Mouse (Mus musculus) lung, embryonic 16.5 days (tissue): ENCODE data around the gene Prim2. TPM values are rescaled to one million over a fixed set of nuclear protein-coding genes. Genes with fewer than 3 reads are reported as not detected.

Experiments used
- ATAC-seq: fragments of 200-750 bp; cut with Nextera tagmentation; 2 replicates; pipeline ENCODE4 v1.8.0; 2017; ENCODE audit warnings: low read depth, mild to moderate bottlenecking, moderate library complexity
- H3K27ac ChIP-seq: fragments of 300-500 bp; sonication (generic); 2 replicates; pipeline ENCODE4 v1.5.1; 2014; ENCODE audit warnings: mild to moderate bottlenecking, control low read depth, low read length
- H3K27me3 ChIP-seq: fragments of 300-500 bp; sonication (generic); 2 replicates; pipeline ENCODE4 v1.6.1; 2014; ENCODE audit warnings: low read depth, low read length, mixed read lengths; ENCODE audit not compliant: control insufficient read depth, insufficient read depth
- H3K36me3 ChIP-seq: fragments of 300-500 bp; sonication (generic); 2 replicates; pipeline ENCODE4 v1.6.1; 2014; ENCODE audit warnings: low read length; ENCODE audit not compliant: control insufficient read depth, insufficient read depth
- H3K4me1 ChIP-seq: fragments of 300-500 bp; sonication (generic); replicated peaks from 2 replicates; pipeline ENCODE4 v1.6.1; 2014; ENCODE audit warnings: low read length, mixed read lengths; ENCODE audit not compliant: control insufficient read depth, insufficient read depth
- H3K4me2 ChIP-seq: fragments of 300-500 bp; sonication (generic); 2 replicates; pipeline ENCODE4 v1.6.1; 2014; ENCODE audit warnings: low read depth, low read length, control low read depth
- H3K4me3 ChIP-seq: fragments of 300-500 bp; sonication (generic); 2 replicates; pipeline ENCODE4 v1.5.1; 2014; ENCODE audit warnings: mild to moderate bottlenecking, low read length, control low read depth
- H3K9ac ChIP-seq: fragments of 300-500 bp; sonication (generic); 2 replicates; pipeline ENCODE4 v1.6.1; 2014; ENCODE audit warnings: low read length, control low read depth
- H3K9me3 ChIP-seq: fragments of 300-500 bp; sonication (generic); 2 replicates; pipeline ENCODE4 v1.6.1; 2016; ENCODE audit warnings: low read length; ENCODE audit not compliant: control insufficient read depth
- WGBS: fragments of 180-500 bp; shearing (Covaris S2); extraction: QIAGEN DNeasy Blood & Tissue Kit; methylation state at CpG from one replicate; pipeline ENCODE4 v1.1.7; 2014; 5-methylcytosine and 5-hydroxymethylcytosine counted together
- polyA plus RNA-seq: library from polyadenylated mRNA; unstranded; fragments of >200 nt; fragmentation: Nextera tagmentation; extraction: Ambion mirVana; gene quantifications from 2 replicates; pipeline ENCODE4 v1.2.1, GENCODE M21; 2015

Gene Prim2
- polyA plus RNA-seq, 1 experiment from 2014 or later: 37.9 TPM

DNA sequence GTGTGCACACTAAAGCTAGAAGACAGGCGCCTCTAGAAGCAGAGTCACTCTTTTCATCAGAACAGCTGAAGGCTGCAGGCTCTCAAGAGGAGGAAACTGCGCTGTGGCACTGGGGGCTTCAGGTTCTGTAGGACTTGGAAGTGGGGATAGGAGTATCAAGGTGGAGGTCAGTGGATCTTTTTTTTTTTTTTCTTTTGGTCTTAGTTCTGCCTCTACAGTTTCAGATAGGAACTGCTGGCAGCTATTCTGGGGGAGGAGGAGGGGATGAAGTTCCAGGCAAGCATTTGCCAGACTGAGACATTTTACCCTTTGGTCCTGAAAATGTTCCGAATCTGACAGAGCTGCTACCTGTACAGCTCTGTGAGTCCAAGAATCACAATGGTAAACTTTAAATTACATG is 106.0 kb downstream of the Prim2 start:
- no peak overlapping the region for H3K9ac ChIP-seq
- H3K4me3 ChIP-seq: no peak overlapping the region
- H3K4me1 ChIP-seq: no peaks in the 10 kb centered on the region
- ATAC-seq: no peak
- H3K36me3 ChIP-seq: no peaks in the 10 kb centered on the region
- no peak overlapping the region for H3K27ac ChIP-seq
- no peaks in the 10 kb centered on the region for H3K9me3 ChIP-seq
- H3K4me2 ChIP-seq: no peak overlapping the region
- 90% methylated on average over 3 of the region's 3 CpGs for WGBS
- no peaks in the 10 kb centered on the region for H3K27me3 ChIP-seq

DNA sequence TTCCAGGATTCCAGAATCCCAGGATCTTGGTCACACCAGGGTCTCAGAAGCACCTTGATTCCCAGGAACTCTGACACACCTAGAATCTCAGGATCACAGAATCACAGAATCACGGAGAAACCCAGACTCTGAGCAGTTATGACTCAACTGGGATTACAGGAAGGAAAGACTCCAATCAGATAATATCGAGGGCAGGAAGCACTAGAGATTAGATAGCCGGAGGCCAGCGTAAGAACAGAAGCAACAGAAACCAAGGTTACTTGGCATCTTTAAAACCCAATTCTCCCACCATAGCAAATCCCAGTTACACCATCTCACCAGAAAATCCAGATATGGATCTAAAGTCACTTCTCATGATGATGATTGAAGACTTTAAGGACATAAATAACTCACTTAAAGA is 113.0 kb downstream of the Prim2 start:
- Histone ChIP-seq H3K27me3 (no peaks in the 10 kb centered on the region), H3K36me3 (no peaks in the 10 kb centered on the region), H3K4me2 (no peak overlapping the region), H3K9me3 (no peaks in the 10 kb centered on the region), H3K9ac (no peak overlapping the region), H3K27ac (no peak overlapping the region), H3K4me3 (no peak overlapping the region), H3K4me1 (no peaks in the 10 kb centered on the region)
- no peak for ATAC-seq
- WGBS: 55% methylated on average over 4 of the region's 4 CpGs

DNA sequence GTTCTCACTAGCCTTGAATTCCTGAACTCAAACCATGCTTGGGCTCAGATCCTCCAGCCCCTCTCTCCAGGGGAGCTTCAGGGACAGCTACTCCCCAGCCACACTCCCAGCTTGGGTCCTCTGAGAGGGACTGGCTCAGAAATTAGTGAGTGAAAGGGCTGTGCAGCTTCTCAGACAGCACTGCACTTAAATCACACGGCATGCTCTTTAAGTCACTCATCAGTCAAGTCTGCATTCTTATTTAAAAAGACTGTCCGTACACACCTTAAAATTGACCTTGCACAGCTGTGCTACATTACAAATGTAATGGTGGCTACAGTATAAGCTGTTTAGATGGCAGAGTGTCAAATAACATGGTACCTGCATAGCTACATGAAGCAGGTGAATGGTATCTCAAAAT is 114.0 kb downstream of the Prim2 start:
- Histone ChIP-seq H3K27ac (no peak overlapping the region), H3K27me3 (no peaks in the 10 kb centered on the region), H3K36me3 (no peaks in the 10 kb centered on the region), H3K9me3 (no peaks in the 10 kb centered on the region), H3K4me1 (no peaks in the 10 kb centered on the region), H3K4me3 (no peak overlapping the region), H3K9ac (no peak overlapping the region), H3K4me2 (no peak overlapping the region)
- ATAC-seq: no peak
- 67% methylated on average over 2 of the region's 2 CpGs for WGBS

DNA sequence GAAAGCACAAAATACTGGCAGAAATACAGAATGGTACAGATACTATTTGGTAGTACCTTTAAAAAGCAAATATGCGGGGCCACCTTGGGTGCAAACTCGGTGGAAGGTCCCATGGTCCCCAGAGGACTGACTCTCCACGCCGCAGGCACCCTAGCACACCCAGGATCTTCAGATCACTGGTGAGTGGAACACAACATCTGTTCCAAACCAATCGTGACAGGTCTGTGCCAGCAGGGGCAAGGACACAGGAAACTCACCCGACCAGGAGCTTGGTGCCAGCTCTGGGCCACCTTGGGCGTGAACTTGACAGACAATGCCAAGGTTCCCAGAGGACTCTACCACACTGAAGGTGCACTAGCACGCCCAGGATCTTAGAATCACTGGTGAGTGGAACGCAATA is 118.2 kb downstream of the Prim2 start:
- no peak overlapping the region for H3K4me2 ChIP-seq
- no peak for ATAC-seq

DNA sequence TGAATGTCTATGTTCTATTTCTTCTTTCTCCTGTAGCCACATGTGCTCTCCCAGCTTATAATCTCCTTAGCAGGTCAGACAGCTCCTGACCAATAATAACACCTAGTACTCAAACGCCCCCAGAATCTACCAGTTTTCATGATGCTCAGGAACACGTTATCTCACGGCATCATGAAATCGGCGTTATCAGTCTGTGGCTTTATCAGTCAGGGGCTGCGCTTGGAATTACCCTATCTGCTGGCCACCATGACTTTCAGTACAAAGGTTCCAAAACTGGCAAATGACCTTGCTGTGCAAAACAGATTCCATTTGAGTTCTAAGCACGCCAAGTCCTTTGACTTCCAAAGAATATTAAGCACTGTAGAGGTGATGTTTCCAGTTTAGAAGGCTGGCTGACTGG is 127.9 kb downstream of the Prim2 start:
- ATAC-seq: no peak
- Histone ChIP-seq H3K27ac (no peak overlapping the region), H3K27me3 (no peaks in the 10 kb centered on the region), H3K9ac (no peak overlapping the region), H3K9me3 (no peaks in the 10 kb centered on the region), H3K4me1 (no peaks in the 10 kb centered on the region), H3K36me3 (no peaks in the 10 kb centered on the region), H3K4me3 (no peak overlapping the region), H3K4me2 (no peak overlapping the region)
- WGBS: 88% methylated on average over 7 of the region's 7 CpGs

More for the DNA sequence above, 118.2 kb downstream of the Prim2 start:
- Histone ChIP-seq H3K36me3 (no peaks in the 10 kb centered on the region), H3K27ac (no peak overlapping the region), H3K9ac (no peak overlapping the region), H3K27me3 (no peaks in the 10 kb centered on the region), H3K4me1 (no peaks in the 10 kb centered on the region), H3K4me3 (no peak overlapping the region), H3K9me3 (no peaks in the 10 kb centered on the region)
- WGBS: 90% methylated on average over 9 of the region's 9 CpGs

DNA sequence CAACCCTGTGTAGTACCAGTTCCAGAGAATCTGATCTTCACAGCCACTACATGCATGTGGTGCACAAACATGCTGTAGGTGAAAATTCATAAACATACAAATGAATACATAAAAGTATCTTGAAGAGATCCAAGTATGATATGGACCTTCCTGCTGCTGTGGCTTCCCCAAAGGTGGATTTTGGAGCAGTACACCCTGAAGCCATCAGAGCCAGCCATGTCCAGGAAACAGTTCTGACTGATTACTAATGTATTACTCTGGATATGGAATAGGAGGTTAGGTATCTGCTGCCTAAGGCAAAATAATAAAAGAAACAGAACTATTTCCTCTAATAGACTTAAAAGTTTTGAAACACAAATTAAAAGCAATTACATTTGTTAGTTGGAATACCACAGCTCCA is 131.6 kb downstream of the Prim2 start:
- no peak overlapping the region for H3K4me2 ChIP-seq
- H3K9ac ChIP-seq: no peak overlapping the region
- no peaks in the 10 kb centered on the region for H3K4me1 ChIP-seq
- H3K9me3 ChIP-seq: no peaks in the 10 kb centered on the region
- H3K36me3 ChIP-seq: no peaks in the 10 kb centered on the region
- ATAC-seq: no peak
- no peaks in the 10 kb centered on the region for H3K27me3 ChIP-seq
- no peak overlapping the region for H3K27ac ChIP-seq
- H3K4me3 ChIP-seq: no peak overlapping the region

DNA sequence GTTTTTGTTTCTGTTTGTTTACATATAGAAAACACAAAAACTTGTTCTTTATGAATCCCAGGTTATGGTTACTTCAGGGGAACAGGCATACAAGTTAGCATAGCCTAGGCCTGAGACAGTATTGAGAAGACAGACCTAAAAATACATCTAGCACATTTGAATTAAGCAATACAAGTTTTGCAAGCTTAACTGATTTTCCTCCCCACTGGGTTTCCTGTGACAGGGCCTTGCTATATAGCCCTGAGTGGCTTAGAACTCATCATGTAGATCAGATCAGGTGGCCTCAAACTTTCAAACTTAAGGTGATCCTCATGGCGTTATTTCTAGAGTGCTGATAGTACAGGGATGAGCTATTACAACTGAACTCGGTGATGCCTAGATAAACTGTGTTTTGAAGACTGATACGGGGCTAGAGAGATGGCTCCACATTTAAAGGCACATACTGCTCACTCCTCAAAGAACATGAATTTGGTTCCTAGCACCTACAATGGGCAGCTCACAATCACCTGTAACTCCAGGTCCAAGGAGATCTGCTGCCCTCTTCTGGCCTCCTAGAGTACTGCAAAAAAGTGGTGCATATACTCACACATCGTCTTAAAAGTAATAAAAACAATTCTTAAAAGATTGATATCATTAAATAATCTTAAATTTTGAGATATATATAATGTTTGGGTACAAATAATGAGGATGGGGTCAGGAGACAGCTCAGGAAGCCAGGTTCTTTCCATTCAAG is 133.2 kb downstream of the Prim2 start:
- H3K9me3 ChIP-seq: no peaks in the 10 kb centered on the region
- ATAC-seq: no peak
- 95% methylated on average over 4 of the region's 4 CpGs for WGBS
- H3K4me2 ChIP-seq: no peak overlapping the region
- no peak overlapping the region for H3K4me3 ChIP-seq
- H3K4me1 ChIP-seq: no peaks in the 10 kb centered on the region
- no peak overlapping the region for H3K27ac ChIP-seq
- no peaks in the 10 kb centered on the region for H3K36me3 ChIP-seq
- no peak overlapping the region for H3K9ac ChIP-seq
- no peaks in the 10 kb centered on the region for H3K27me3 ChIP-seq

DNA sequence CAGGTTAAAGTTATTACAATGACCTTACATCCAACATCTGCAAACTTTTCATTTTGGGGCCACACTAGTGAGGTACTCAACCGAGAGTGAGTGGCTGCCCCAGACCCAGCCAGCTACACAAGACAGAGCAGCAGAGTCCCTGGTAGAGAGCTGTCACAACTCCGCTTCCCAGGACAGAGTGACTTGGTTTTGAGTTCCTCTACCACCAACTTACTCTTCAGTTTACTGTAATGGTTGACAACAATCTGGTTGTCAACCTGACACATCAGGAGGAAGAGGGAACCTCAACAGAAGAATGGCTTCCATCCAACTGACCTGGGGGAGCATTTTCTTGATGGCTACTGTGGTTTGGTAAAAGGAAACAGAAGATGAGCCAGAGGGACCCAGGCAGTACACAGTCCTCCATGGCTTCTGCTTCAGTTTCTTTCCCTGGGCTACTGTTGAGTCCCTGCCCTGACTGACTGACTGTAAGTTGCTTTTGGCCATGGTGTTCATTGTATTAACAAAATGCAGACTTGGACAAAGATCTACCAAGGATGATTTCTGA is 134.4 kb downstream of the Prim2 start:
- H3K4me1 ChIP-seq: no peaks in the 10 kb centered on the region
- no peaks in the 10 kb centered on the region for H3K9me3 ChIP-seq
- no peak overlapping the region for H3K9ac ChIP-seq
- H3K4me3 ChIP-seq: no peak overlapping the region
- H3K4me2 ChIP-seq: no peak overlapping the region
- no peaks in the 10 kb centered on the region for H3K36me3 ChIP-seq
- H3K27ac ChIP-seq: no peak overlapping the region
- WGBS: 87% methylated on average over 2 of the region's 2 CpGs
- no peaks in the 10 kb centered on the region for H3K27me3 ChIP-seq
- no peak for ATAC-seq

DNA sequence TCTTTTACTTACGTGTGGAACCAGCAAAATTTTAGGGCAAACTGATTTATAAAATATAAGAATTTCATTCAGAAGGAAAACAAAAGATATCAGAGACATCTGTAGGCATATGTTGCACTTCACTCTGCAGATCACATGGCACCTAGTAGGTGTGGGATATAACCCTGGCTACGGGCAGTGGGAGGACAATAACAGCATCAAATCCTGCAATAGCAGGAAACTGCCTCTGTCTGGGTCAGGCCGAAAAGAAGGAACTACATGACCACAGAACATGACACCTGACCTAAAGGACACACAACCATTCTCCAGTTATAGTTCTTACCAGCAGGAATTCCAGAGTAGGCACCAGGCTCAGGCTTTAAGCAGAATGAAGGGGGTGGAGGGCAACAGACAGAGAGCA is 137.7 kb downstream of the Prim2 start:
- WGBS: 73% methylated on average over 3 of the region's 3 CpGs
- Histone ChIP-seq H3K4me2 (no peak overlapping the region), H3K4me1 (no peaks in the 10 kb centered on the region), H3K9ac (no peak overlapping the region), H3K27ac (no peak overlapping the region), H3K4me3 (no peak overlapping the region), H3K9me3 (no peaks in the 10 kb centered on the region), H3K36me3 (no peaks in the 10 kb centered on the region), H3K27me3 (no peaks in the 10 kb centered on the region)
- no peak for ATAC-seq
